Mouse (Mus musculus) cerebral cortex, adult 2 months (tissue): Measurements from ENCODE around the gene Cyp2d10.

ENCODE experiments used
- WGBS: fragments of 180-500 bp; shearing (Covaris S2); methylation state at CpG from one replicate; pipeline ENCODE4 v1.1.7; 2018; 5-methylcytosine and 5-hydroxymethylcytosine counted together

Gene Cyp2d10

DNA sequence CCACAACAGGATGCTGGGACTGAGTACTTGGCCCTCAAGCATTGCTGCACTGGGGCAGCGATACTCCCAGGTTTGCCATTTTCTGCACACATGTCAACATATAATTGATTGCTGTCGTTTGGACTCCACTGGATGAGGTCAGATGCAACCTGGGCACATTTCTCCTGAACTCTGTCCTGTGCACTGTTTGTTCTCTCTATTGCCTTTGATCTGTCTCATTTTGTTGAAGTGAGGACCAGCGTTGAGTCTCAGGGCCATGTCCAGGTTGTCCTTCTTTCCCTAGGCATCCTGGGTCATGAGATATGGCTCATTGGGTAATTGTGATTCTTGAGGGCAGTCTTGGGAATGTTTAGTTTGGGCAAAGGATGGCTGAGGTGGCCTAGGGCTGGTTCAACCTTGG, 11.0 kb downstream of the Cyp2d10 start:
- WGBS: 93% methylated on average over 3 of the region's 3 CpGs

DNA sequence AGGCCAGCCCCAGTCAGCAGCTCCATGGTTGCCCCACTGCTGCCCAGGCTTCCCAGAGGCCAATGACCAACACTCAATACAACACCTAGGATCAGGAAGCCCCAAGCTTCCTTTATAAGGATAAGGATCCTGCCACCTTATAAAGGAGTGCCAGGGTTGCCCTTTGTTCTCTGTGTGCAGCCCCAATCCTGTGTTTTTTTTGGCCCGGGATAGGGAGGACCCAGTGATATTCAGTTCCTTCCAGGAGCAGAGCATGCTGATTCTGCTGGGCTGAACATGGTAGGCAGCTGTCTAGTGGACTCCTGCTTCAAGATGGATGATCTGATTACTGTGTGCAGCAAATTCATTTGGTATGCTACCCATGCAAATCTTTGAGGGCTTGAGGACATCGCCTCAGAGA, 13.1 kb downstream of the Cyp2d10 start, which contains the start of gene Cyp2d11:
Gene Cyp2d11, minus strand, starts transcription at position 101 of the 400 bp plus-strand sequence.
- 85% methylated on average over 2 of the region's 2 CpGs for WGBS

DNA sequence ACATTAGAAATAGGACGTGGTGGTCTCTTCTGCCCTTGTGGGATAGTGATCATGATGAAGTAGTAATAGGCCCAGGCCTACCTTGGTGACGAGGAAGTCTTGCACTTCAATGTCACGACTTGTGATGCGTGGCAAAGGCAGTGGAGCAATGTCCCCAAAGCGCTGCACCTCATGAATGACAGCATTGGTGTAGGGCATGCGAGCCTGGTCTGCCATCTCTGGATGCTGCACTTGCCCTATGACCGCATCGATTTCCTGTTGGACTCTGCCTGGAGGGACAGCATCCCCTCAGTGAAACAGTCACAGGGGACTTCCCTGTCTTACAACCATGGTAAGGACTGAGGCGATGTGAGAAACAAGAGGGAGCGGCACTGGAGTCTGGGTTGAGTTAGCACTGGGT, 17.1 kb downstream of the Cyp2d10 start:
- WGBS: 97% methylated on average over 10 of the region's 10 CpGs

DNA sequence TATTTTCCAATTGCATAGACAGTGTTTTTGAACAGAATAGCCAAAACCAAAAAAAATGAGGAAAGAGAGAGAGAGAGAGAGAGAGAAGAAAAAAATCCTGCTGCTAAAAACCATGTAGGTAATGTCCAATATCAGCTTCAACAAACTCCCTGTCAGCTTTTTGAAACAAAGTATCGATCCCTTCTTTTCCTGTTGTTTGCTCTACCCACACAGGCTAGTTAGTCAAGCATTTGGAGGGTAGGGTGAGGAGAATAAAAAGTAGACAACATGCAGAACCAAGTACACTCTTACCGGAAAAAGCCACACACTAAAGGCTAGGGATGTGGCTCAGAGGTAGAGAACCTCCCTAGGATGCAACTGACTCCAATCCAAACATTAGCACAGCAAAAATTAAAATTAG, 21.3 kb downstream of the Cyp2d10 start:
- 95% methylated on average over 2 of the region's 2 CpGs for WGBS

DNA sequence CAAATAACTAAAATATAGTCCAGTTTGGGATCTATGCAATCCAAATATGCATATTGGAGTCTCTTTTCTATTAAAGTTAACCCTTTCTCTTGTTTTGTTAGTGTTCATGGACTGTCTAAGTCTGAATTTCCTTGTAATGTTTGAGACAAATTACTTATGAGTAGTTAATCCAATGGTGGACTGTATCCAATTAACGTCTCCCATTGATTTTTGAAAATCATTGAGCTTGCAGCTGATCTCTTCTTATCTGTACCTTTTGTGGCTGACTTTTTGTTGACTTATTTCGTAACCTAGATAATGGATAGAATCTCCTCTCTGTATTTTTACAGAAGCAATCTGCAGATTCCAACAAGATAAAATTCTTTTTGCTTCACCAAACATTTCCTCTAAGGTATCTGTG, 24.6 kb downstream of the Cyp2d10 start:
- WGBS: 87% methylated on average over 2 of the region's 2 CpGs

DNA sequence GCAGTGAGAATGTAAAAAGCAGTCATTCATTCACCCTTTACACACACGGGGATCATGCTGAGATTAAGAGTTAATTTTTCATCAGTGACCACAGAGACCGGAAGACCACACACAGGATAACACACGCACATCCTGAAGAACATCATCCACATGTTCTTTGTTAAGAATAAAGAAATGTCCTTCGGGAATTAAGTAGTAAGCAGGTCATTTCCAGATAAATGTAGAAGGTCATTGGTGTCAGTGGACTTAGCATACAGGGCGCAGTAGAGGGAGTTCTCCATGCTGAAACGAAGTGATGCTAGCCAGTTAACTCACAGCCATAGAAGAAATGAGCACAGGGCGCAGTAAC, 26.3 kb downstream of the Cyp2d10 start:
- 49% methylated on average over 7 of the region's 7 CpGs for WGBS

DNA sequence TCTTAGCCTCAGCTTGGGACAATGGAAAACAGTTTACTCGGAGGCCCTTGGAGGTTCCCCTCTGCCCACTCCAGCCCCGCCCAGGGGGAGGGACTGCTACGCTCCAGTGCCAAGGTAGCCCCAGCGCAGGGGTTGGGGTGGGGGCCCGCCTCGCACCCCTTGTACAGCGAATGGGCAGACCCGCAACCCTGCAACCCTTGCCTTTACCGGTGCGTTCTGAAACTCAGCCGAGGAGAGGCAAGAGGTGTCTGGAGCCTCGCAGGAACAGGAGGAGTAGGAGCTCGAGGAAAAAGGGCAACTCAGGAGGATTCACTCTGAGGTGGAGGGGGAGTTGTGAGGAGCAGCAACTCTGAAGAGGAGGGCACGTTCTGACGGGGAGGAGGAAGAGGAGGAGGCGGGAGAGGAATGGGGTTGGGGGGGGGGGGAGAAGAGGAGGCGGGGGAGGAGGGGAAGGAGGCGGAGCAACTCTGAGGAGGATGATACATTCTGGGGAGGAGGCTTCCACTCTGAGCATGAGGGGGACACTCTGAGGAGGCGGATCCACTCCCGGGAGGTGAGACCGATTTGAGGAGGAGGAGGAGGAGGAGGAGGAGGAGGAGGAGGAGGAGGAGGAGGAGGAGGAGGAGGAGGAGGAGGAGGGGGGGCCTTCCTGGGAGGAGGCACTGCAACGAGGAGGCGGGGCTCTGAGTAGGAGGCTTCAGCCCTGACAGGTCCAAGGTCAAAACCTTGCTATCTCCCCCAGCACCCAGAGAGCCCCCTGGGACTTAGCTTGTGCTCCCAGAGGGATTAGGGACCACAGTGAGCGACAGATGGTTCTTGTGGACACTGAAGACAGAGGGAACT, 26.9 kb downstream of the Cyp2d10 start, which contains the start of gene Cyp2d22:
Gene Cyp2d22, minus strand, starts transcription at position 390 of the 843 bp plus-strand sequence.
- 11% methylated on average over 19 of the region's 24 CpGs for WGBS

DNA sequence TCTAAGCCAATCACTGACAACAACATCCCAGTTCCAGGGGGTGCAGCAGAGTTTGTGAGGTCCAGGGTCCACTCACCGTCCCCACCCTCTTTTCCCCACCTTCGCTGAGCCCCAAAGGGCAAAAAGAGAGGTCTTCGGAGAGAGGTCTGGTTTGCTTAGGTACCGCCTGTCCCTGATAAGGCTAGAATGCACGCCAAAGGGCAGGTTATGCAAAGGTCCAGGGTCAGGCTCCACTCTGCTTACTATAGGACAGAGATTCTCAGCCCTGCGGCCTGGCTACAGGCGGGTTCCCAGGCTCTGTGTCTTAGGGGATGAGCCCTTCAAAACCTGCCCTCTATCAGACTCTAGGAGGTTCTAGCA, 27.5 kb downstream of the Cyp2d10 start:
- 66% methylated on average over 7 of the region's 7 CpGs for WGBS

DNA sequence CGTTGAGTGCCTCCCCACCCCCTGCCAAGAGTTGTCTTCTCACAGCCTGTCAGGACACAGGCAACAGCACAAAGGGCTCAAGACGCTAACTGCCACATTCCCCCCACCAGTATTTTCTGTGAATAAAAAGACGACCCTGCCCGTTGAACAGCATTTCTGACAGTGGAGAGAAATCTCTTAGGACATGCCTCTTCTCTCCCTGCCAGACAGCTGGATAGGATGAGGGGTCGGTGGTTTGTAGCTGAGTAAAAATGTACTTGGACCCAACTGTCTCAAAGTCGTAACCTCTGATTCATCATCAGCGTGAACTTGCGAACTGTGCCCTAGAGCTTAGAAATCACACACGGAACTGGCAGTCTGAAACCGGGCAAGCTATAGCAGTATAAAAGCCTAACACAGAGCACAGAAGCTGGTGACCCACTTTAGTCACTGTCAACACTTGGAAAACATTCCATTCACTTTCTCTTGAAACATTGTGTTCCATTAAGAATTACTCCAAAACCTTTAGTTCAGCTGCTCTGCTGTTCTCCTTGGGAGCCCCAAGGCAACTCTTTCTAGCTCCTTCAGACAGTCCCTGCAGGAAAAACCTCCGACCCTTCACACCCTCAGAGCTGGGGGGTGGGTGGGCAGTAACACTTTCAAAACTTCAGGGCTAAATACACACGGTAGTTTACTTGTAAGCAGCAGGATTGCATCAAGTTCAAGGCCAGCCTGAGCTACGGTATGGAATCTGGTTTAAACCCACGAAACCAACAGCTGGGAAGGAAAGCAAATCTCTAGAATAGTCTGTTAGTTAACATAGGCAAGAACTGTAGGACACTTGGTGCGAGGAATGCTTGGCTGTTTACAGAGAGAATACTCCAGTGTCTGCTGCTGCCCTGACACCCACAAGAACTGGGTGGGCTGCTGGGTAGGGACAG, 28.5 kb downstream of the Cyp2d10 start:
- 56% methylated on average over 15 of the region's 15 CpGs for WGBS

DNA sequence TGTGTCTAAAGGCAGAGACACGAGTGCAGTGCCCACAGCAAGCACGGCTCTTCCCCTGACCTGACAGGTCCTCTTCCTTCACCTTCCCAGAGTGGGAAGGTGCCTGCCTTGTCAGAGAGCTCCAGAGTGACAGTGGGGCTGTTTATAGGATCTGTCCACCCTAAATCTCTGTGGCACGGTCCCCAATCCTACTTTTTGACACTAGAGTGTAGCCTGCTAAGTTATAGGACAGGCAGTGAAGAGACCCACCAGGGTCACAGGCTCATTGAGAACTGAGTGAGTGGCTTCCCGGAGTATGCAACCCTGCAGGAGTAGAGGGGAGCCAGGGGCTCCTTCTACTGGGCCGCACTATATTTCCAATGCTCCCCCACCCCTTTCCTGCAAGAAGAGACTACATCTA, 29.3 kb downstream of the Cyp2d10 start:
- WGBS: 86% methylated on average over 5 of the region's 5 CpGs

DNA sequence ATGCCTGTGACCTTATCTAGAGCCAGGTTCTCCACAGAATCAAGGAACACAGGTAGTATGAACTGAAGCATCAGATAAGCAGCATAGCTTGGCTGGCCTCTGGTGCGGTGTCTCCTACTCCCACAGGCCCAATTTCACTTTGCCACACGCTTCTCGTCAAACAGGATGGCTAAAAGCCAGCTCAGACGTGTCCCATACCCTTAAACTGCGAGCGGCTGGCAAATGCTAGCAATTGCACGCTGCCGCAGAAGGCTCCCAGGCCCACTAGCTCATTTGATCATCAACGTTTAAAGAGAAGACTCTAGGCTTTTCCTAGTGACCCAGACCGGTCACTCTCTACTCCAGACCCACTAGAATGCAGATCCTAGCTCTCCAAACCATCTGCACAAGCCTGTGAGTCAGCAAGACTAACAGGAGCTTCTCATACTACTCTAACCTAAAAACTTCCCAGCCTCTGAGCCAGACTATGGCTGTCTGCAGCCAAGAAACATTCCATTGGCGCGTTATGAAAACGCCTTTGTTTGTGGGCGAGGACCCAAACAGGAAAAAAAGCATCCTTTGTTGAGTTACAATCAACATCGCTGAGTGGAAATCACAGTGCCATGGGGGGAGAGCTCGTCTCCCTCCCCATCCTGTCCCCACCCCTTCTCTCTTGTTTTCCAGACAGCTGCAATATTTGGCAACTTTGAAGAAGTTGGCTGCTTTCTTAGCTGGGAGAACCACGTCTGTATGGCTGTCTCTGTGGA, 30.4 kb downstream of the Cyp2d10 start:
- 43% methylated on average over 17 of the region's 17 CpGs for WGBS

DNA sequence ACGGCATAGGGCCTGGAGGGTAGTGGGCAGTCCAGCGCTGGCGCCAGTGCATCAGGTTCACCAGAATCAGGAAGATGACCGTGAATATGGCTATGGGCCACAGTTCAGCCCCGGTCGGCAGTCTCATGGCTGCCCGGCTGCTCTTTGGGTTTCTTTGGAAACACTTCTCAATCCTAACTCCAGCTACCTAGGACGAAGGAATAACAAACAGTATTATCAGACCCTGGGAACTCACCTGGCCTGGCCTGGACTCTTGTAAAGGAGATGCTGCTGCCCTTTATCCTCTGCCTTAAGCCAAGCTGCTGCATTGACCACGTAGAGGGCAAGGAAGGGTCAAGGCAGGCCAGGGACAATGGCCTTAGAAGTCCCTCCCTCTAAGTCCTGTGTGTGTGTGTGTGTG, 31.1 kb downstream of the Cyp2d10 start:
- 87% methylated on average over 9 of the region's 9 CpGs for WGBS

DNA sequence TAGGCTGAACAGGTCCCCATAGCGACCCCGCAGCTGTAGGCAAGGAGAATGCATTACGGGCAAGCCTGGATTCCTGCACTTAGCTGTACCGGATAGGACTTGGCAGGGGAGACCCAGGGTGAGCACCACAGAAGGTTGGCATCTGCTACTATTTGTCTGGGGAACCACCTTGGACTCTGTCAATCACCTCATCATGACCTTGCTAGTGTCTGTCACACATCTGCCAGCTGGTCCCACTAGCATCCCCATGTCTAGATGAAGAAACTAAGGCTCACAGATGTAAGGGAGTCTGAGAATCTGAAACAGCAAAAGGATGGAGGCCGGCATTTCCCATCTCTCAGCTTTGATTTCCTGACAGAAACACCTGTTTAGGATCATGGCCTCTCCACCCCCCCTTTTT, 32.6 kb downstream of the Cyp2d10 start:
- WGBS: 89% methylated on average over 5 of the region's 5 CpGs

DNA sequence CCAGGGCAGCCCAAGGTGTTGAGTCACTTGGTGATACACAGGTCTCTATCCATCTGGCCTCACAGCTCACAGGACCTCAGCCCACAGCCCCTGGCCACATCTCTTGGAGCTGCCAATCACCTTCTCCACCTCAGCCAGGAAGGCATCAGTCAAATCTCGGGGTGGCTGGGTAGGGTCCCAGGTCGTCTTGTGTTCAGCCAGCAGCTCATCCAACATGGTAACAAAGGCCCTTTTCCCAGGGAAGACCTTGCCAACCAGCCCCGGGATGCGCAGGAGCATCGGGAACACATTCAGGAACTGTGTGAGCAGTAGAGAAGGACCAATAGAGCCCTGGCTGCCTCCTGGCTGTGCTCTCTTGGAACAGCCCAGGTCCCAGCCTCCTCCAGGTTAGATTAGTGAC, 34.0 kb downstream of the Cyp2d10 start:
- WGBS: 87% methylated on average over 5 of the region's 5 CpGs

DNA sequence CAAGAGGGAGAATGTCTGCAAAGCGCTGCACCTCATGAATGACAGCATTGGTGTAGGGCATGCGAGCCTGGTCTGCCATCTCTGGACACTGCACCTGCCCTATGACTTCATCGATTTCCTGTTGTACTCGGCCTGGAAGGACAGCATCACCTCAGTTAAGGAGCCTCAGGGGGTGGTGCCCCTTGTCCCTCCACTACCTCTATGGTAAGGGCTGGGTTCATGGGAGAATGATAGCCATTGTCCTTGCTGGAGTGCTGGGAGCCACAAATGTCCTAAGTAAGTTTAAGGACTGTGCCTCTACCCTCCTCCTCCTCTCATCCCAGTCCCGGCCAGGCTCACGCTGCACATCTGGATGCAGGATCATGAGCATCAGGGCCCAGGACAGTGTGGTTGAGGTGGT, 34.5 kb downstream of the Cyp2d10 start:
- WGBS: 93% methylated on average over 6 of the region's 6 CpGs

DNA sequence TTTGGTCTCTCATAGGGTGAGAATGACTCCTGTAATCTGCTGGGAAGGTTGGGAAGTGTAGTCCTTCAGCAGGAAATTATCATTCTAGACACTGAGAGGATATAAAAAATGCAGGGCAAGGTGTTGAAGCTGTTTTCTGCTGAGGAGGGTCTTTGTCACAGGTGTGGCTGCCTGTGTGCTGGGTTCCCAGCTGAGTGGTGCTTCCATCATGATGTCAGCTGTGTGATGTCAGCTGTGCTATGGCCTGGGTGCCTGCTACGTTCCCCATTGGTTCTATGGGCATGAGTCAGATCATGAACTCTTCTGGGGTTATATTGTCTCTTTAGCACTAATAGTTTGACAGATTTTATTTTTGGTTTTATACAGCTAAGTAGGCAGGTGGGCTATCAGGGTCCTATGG, 38.1 kb downstream of the Cyp2d10 start:
- 91% methylated on average over 1 of the region's 1 CpGs for WGBS

DNA sequence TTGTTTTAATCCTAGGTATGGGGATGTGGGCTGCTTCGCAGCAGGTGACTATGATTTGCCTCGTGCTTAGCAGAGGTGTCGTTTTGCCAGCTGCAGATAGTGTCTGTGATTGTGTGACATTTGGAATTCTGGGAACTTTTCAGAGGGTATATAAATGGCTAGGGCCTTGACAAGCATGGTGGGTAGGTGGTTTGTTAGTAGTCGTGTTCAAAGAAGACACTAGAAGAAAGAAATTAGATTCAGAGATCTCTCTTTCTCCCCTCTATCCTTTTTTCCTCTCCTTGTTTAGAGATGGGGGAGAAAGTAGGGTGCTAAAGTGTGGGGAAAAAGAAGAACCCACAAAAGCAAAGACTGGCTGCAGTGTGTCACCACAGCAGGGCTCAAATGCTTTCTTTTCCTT, 38.8 kb downstream of the Cyp2d10 start:
- 85% methylated on average over 4 of the region's 4 CpGs for WGBS

DNA sequence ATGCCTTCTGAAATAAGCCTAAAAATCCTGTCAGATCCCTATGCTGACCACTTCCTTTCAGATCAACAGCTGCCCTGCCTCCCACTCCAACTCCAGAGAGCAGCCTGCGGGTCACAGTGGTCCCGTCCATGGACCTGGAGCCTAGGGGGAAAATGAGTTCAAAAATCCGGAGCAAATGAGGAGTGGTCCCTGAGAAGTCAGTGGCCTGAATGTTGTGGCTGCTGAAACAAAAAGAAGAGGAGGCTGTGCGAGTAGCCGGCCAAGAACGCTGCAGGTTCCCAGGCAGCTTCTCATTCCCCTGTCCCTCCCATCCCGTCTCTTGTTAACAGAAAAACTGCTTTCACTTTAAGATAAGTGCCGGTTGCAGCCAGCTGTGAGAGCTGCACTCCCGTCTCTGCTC, 42.4 kb downstream of the Cyp2d10 start:
- 58% methylated on average over 7 of the region's 9 CpGs for WGBS

DNA sequence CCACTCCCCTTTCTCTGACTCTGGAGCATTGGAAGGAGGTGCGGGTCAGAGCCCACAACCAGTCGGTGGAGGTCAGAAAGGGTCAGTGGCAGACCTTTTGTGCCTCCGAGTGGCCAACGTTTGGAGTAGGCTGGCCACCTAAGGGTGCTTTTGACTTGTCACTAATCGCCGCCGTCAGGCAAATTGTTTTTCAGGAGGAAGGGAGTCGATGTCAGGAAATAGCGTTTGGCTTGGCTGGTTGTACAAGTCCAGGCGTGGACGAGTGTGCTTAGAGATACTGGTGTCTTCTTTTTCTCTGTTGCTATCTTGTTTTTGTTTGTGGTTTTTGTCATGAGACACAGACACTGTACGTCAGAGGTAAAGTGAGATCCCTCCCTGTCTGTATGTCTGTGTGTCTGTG, 43.2 kb downstream of the Cyp2d10 start:
- WGBS: 74% methylated on average over 9 of the region's 12 CpGs

DNA sequence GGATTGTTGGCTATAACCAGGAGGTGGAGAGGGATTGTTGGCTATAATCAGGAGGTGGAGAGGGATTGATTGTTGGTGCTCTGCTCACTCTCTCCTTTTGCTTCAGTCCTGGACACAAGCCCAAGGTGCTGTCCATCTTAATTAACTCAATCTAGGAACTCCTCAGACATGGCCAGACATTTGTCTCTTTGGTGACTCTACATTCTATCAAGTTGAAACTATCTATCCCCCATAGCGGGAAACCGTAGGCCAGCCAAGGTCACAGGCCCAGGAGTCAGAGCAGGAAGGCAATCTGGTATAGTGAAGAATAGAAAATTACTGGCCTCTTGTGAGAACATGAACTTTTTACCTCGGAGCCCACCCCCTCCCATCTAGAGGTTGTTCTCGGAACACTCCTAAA, 44.8 kb downstream of the Cyp2d10 start:
- 90% methylated on average over 4 of the region's 4 CpGs for WGBS

DNA sequence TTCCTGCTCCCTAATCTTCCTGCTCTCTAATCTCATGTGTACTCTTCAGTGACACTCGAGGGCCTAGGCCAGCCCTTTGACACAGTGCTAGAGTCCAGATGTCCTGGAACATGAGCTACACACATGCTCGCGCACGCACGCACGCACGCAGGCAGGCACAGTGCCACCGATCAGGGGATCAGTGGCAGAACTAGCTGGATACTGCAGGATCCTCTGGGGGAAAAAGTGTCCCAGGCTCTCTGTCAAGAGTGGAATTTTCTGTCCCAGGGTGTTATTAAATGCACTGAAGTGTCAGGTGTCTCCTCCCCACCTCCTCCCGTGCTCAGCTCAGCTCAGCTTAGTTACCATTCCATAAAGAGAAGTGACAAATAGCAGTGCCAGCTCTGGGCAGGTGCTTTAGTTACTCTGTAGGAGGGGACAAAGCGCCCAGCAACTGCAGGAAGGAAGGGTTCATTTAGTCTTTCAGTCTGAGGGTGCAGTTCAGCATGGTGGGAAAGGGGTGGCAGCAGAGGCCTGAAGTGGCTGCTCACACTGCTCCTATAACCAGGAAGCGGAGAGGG, 45.5 kb downstream of the Cyp2d10 start:
- WGBS: 81% methylated on average over 11 of the region's 11 CpGs
